Mouse (Mus musculus): ENCODE results near the gene AC131692.1. TPM values are rescaled to one million over a fixed set of nuclear protein-coding genes. Genes with fewer than 3 reads are reported as not detected.

Gene AC131692.1
- not detected in 2 replicates for polyA plus RNA-seq (2014; fragmentation: Nextera tagmentation; extraction: Ambion mirVana)

DNA sequence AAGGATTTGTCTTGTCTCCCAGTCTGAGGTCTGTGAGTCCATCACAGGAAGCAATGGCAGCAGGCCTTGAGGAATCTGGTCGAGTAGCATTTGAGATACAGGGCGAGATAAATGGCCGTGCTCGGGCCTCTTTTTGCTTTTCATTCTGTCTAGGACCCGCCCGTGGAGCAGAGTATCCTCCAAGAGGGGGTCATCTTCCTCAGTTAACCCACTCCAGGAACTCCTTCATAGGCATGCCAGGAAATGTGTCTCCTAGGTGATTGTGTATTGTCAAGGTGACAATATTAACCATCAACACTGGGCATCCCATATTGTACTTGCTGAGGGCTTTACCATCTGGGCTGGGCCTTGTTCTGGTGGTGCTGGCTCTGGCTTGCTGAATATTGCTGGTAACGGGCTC is at the start of gene AC131692.1:
TSS of gene AC131692.1 (plus strand) at position 301 of the 400 bp plus-strand sequence.
- 88% methylated on average over 7 of the region's 7 CpGs for WGBS
- no peak within 1 kb of the TSS for H3K27ac ChIP-seq (replicated peaks; ENCODE audit: low read depth, low read length)
- H3K4me2 ChIP-seq (ENCODE audit: low read depth, low read length), result no peak within 1 kb of the TSS
- no peak for ATAC-seq (ENCODE audit: low read depth)
- DNase-seq (ENCODE audit: low spot score), result no peak
- H3K9me3 ChIP-seq (ENCODE audit: control insufficient read depth, low read length), result no peaks in the 10 kb centered on the region
- H3K4me3 ChIP-seq (ENCODE audit: low read depth, low read length), result no peak within 1 kb of the TSS
- H3K36me3 ChIP-seq (ENCODE audit: control insufficient read depth, insufficient read depth, low read length), result peaks cover 45% of the 10 kb centered on the region
- H3K4me1 ChIP-seq (ENCODE audit: control insufficient read depth, insufficient read depth, low read length), result no peaks in the 10 kb centered on the region
- peak within 1 kb of the TSS; percentile 19; the same call in 1 of the 2 replicates for H3K9ac ChIP-seq (ENCODE audit: low read depth, low read length)
- no peaks in the 10 kb centered on the region for H3K27me3 ChIP-seq (replicated peaks; ENCODE audit: control insufficient read depth, insufficient read depth, low read length)

DNA sequence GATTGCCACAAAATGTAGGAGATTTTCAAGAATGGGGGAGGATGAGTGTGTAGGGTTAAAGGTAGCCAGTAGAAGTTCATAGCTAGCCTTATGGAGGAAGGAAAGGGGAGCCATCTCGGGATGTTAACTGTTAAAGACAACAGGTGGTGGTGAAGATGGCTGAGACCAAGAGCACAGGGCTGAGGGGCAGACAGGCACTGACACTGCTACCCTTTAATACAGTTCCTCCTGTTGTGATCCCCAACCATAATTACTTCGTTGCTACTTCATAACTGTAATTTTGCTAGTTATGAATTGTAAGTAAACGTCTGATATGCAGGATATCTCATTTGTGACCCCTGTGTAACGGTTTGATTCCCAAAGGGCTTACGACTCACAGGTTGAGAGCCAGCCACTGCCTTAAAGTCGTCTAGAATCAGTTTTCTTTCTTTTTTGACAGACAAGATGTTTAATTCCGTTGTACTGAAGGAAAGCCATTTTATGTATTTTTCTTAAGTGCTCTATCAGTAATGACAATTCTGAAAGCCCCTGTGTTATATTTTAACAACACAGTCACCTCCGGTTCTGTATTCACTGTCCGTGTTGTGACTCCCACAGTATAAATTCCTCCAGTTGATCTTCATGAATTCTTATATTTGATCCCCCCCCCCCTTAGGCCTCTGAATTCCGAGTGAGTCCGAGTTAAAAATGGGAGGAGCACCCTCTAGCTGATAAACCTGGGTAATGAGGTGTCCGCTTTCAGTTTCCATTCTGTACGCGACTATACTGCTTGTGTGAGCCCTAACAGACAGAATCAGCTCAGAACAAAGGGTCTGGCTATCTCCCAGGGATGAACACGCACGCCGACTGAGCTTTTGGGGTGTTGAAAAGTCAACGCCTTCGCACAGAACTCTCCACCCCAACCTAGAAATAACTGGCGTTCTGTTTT is 48.6 kb upstream of the AC131692.1 start:
- WGBS, result 15% methylated on average over 20 of the region's 20 CpGs
- Histone ChIP-seq H3K4me3 (ENCODE audit: low read depth, low read length) (peak overlapping the region; percentile 89), H3K9ac (ENCODE audit: low read depth, low read length) (peak overlapping the region; percentile 76), H3K27ac (replicated peaks; ENCODE audit: low read depth, low read length) (peak overlapping the region; percentile 96), H3K27me3 (replicated peaks; ENCODE audit: control insufficient read depth, insufficient read depth, low read length) (no peaks in the 10 kb centered on the region), H3K36me3 (ENCODE audit: control insufficient read depth, insufficient read depth, low read length) (peaks cover 27% of the 10 kb centered on the region), H3K4me2 (ENCODE audit: low read depth, low read length) (peak overlapping the region; percentile 93), H3K4me1 (ENCODE audit: control insufficient read depth, insufficient read depth, low read length) (peaks cover 16% of the 10 kb centered on the region), H3K9me3 (ENCODE audit: control insufficient read depth, low read length) (no peaks in the 10 kb centered on the region)
- DNase-seq (ENCODE audit: low spot score), result peak; percentile 74
- ATAC-seq (ENCODE audit: low read depth), result peak; percentile 34

DNA sequence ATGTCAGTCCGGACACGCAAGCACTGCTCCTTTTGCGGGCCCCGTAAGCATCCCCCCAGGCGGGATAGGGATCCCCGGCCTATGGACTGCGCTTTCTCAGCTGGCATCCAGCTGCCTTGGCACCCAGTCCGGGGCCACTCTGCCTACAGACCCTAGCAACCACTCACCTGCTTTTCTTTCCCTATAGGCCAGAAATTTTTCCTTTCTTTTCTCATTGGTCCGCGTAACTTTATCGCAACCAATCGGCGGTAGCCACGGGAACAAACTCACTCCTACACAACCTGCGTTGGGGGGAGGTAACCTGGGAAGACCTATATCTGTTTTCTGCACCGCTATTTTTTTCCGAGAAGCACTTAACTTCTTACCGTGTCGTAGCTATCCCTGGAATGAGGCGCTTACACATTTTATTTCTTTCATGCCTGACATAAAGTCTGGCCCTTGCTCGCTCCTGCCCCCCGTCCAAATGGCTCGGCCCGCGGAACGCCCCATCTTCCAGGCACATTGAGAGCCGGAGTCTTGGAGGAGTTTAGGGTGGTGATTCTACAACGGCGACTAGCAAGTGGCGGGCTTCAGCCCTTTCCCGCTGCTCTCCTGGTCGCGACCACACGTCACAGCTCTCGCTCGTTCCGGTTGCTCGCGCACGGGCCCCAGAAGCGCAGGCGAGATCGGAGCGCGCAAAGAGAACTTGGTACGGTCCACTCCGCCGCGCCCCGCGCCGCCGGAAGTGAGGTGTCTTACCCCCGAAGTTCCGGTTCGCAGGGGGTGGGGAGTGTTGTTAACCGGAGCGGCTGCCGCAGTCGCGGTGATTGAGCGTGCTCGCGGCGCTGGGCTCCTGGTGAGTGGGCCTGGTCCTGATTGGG is 47.7 kb upstream of the AC131692.1 start, which contains the start of gene Syvn1:
TSS of gene Syvn1 (plus strand) at position 283 of the 860 bp plus-strand sequence.
- Histone ChIP-seq H3K27ac (replicated peaks; ENCODE audit: low read depth, low read length) (peak within 1 kb of the TSS; percentile 96), H3K9me3 (ENCODE audit: control insufficient read depth, low read length) (no peaks in the 10 kb centered on the region), H3K4me2 (ENCODE audit: low read depth, low read length) (peak within 1 kb of the TSS; percentile 93), H3K4me3 (ENCODE audit: low read depth, low read length) (peak within 1 kb of the TSS; percentile 89), H3K36me3 (ENCODE audit: control insufficient read depth, insufficient read depth, low read length) (peaks cover 36% of the 10 kb centered on the region), H3K27me3 (replicated peaks; ENCODE audit: control insufficient read depth, insufficient read depth, low read length) (no peaks in the 10 kb centered on the region), H3K9ac (ENCODE audit: low read depth, low read length) (peak within 1 kb of the TSS; percentile 76), H3K4me1 (ENCODE audit: control insufficient read depth, insufficient read depth, low read length) (peaks cover 16% of the 10 kb centered on the region)
- ATAC-seq (ENCODE audit: low read depth) (peak; percentile 93), DNase-seq (ENCODE audit: low spot score) (peak; percentile 98)
- WGBS, result under 1% methylated on average over 55 of the region's 65 CpGs

DNA sequence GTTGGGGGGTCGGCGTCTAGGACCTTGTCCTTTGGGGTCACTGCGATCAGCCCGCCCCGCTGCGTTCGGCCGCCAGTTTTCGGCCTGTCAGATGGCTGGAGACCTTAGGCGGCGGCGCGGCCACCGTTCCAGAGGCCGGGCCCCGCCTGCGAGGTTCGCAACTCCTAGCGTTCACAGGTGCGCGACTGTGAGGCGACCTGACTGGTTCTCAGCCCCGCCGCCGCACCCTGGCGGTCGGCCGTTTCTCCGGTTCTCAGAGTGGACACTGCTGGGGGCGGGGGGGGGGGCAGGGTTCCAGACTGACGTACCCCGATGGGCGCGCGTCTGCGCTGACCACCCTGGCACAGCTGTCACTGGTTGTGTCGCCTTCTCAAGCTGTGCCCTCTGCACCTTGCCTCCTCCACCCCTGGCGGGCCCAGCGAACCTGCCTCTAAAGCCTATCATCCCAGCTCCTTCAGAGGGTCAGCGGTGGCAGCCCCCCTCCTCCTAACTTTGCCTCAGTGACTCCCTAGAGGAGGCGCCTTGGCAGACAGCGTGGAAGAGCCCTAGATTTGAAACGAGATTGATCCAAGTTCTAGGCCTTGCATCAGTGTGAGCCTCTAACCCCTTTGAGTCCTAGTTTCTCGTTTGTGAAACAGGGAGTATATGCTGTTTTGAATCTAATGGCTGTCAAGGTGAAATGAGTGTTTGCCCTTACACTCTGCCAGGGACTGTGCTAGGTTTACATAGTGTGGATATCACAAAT is 46.9 kb upstream of the AC131692.1 start:
- Histone ChIP-seq H3K4me2 (ENCODE audit: low read depth, low read length) (peak overlapping the region; percentile 93), H3K4me1 (ENCODE audit: control insufficient read depth, insufficient read depth, low read length) (peaks cover 16% of the 10 kb centered on the region), H3K27me3 (replicated peaks; ENCODE audit: control insufficient read depth, insufficient read depth, low read length) (no peaks in the 10 kb centered on the region), H3K9ac (ENCODE audit: low read depth, low read length) (peak overlapping the region; percentile 76), H3K27ac (replicated peaks; ENCODE audit: low read depth, low read length) (peak overlapping the region; percentile 96), H3K9me3 (ENCODE audit: control insufficient read depth, low read length) (no peaks in the 10 kb centered on the region), H3K36me3 (ENCODE audit: control insufficient read depth, insufficient read depth, low read length) (peaks cover 44% of the 10 kb centered on the region), H3K4me3 (ENCODE audit: low read depth, low read length) (peak overlapping the region; percentile 89)
- no peak for ATAC-seq (ENCODE audit: low read depth)
- WGBS, result 3% methylated on average over 13 of the region's 44 CpGs
- no peak for DNase-seq (ENCODE audit: low spot score)

DNA sequence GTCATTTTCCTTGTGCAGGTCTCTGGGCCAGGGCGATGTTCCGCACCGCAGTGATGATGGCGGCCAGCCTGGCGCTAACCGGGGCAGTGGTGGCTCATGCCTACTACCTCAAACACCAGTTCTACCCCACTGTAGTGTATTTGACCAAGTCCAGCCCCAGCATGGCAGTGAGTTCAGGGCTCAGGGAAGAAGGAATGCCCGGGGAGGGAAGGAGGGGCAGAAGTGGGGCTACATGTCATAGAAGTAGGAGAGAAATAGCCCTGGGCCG is 46.4 kb upstream of the AC131692.1 start:
- Histone ChIP-seq H3K4me3 (ENCODE audit: low read depth, low read length) (peak overlapping the region; percentile 89), H3K9ac (ENCODE audit: low read depth, low read length) (peak overlapping the region; percentile 76), H3K27ac (replicated peaks; ENCODE audit: low read depth, low read length) (peak overlapping the region; percentile 96; the same call in 1 of the 2 replicates), H3K27me3 (replicated peaks; ENCODE audit: control insufficient read depth, insufficient read depth, low read length) (no peaks in the 10 kb centered on the region), H3K4me1 (ENCODE audit: control insufficient read depth, insufficient read depth, low read length) (peaks cover 16% of the 10 kb centered on the region), H3K36me3 (ENCODE audit: control insufficient read depth, insufficient read depth, low read length) (peaks cover 49% of the 10 kb centered on the region), H3K9me3 (ENCODE audit: control insufficient read depth, low read length) (no peaks in the 10 kb centered on the region), H3K4me2 (ENCODE audit: low read depth, low read length) (peak overlapping the region; percentile 93)
- ATAC-seq (ENCODE audit: low read depth) (no peak), DNase-seq (ENCODE audit: low spot score) (no peak)
- WGBS, result 88% methylated on average over 8 of the region's 8 CpGs

DNA sequence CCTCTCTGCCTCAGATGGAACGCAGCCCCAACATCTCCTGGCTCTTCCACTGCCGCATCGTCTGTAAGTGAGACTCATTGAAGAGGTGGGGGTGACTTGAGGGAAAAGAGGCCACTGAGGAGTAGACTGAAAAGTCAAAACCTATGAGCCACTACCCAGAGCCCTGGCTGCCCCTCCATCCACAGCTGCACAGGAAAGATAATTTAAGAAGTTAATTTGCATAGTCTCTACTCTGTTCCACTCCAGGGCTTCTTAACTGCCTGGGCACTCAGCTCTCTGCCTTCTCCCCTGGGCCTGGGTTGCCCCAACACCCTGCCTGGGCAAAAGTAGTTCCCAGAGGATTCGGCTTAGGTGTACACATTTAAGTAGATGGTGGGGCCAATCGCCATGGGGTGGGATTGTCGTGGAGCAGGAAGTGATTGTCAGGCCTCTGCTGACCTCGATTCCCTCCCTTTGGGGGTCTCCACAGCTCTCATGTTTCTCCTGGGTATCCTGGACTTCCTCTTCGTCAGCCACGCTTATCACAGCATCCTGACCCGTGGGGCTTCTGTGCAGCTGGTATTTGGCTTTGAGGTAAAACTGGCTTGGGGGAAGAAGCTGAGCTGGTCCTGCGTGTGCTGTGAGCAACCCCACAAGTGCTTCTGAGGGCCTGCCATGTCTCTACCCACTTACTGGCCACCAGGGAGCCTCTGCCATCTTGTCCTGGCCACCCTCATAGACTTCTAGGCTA is 45.4 kb upstream of the AC131692.1 start:
- Histone ChIP-seq H3K4me2 (ENCODE audit: low read depth, low read length) (0 out of 2 replicates have a peak overlapping the region, but pooled peaks have one; percentile 93), H3K9me3 (ENCODE audit: control insufficient read depth, low read length) (no peaks in the 10 kb centered on the region), H3K36me3 (ENCODE audit: control insufficient read depth, insufficient read depth, low read length) (peaks cover 59% of the 10 kb centered on the region), H3K4me3 (ENCODE audit: low read depth, low read length) (no peak overlapping the region), H3K9ac (ENCODE audit: low read depth, low read length) (no peak overlapping the region), H3K4me1 (ENCODE audit: control insufficient read depth, insufficient read depth, low read length) (peaks cover 16% of the 10 kb centered on the region), H3K27me3 (replicated peaks; ENCODE audit: control insufficient read depth, insufficient read depth, low read length) (no peaks in the 10 kb centered on the region), H3K27ac (replicated peaks; ENCODE audit: low read depth, low read length) (no peak overlapping the region)
- no peak for ATAC-seq (ENCODE audit: low read depth)
- 84% methylated on average over 11 of the region's 11 CpGs for WGBS
- DNase-seq (ENCODE audit: low spot score), result no peak

DNA sequence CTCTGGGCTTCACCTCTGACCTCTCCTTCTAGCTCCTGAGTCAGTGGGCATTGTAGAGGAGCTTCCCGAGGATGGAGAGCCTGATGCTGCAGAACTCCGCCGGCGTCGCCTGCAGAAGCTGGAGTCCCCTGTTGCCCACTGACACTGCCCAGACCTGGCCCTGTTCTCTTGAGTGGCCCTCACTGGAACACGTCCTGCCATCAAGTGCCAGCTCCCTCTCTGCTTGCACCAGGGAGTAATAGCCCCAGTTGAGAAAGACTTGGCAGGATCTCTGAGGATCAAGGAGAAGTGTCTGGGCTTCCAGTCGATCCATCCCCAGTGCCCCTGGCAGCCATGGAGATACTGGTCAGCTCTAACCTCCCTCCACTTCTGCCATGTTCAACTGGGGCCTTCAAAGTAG is 41.7 kb upstream of the AC131692.1 start:
- WGBS, result 90% methylated on average over 6 of the region's 7 CpGs
- no peak overlapping the region for H3K27ac ChIP-seq (replicated peaks; ENCODE audit: low read depth, low read length)
- no peak overlapping the region for H3K4me2 ChIP-seq (ENCODE audit: low read depth, low read length)
- ATAC-seq (ENCODE audit: low read depth), result no peak
- H3K4me3 ChIP-seq (ENCODE audit: low read depth, low read length), result no peak overlapping the region
- H3K9me3 ChIP-seq (ENCODE audit: control insufficient read depth, low read length), result no peaks in the 10 kb centered on the region
- no peak overlapping the region for H3K9ac ChIP-seq (ENCODE audit: low read depth, low read length)
- H3K27me3 ChIP-seq (replicated peaks; ENCODE audit: control insufficient read depth, insufficient read depth, low read length), result no peaks in the 10 kb centered on the region
- no peak for DNase-seq (ENCODE audit: low spot score)
- H3K36me3 ChIP-seq (ENCODE audit: control insufficient read depth, insufficient read depth, low read length), result peaks cover 81% of the 10 kb centered on the region
- peaks cover 12% of the 10 kb centered on the region for H3K4me1 ChIP-seq (ENCODE audit: control insufficient read depth, insufficient read depth, low read length)

Measured in embryonic facial prominence, embryonic 14.5 days (tissue).